Mouse (Mus musculus): ENCODE measurements around the gene Hnrnpab.

The Hnrnpab gene

DNA sequence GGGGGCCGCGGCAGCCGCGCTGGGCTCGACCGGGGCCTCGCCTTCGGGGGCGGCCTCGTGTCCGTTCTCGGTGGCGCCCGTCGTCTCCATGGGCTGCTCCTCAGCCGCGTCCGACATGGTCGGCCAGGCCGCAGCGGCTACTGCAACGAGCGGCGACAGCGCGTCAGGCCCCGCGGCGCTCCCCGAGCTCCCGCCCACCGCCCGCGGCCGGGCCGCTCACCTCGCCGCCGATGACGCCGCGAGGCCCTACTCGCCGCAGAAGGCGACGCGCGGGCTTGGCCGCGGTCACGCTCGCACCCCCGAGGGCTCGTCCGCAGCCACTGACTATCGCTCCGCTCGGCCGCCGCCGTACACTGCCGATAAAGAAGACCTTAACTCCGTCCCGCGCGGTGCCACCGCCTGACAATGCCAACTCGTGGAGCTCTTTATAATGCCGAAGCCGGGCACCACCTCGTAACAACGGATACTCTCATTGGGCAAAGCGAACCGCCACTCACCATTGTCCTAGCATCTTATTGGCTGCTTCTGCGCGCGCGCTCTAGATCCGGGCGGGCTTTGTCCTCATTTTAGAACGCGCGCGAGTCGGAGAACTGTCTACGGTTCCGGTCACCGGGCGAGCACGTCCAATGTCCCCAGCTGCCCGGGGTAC, at the start of gene Hnrnpab:
Gene Hnrnpab (minus strand): TSS at position 401 of the 649 bp plus-strand sequence.
- DNase-seq, result peak; percentile 96

DNA sequence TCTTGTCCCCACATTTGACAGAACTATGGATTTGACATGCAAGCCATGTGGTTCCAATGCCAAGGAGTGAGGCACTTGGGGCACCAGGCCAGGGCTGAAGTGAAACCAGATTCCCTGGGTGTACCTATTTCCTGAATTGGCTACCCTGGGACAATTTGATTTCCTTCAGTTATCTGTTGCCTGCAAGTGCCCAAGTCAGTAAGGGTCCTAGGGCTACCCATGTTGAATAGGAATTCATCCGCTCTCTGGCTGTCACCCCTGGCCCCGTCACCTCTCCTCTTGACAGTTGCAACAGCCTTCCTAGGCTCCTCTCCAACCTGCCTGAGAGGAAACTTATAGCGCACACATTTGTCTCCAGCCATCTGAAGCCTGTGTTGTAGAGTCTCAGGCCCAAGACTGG, 48.2 kb upstream of the Hnrnpab start:
- no peak for DNase-seq

DNA sequence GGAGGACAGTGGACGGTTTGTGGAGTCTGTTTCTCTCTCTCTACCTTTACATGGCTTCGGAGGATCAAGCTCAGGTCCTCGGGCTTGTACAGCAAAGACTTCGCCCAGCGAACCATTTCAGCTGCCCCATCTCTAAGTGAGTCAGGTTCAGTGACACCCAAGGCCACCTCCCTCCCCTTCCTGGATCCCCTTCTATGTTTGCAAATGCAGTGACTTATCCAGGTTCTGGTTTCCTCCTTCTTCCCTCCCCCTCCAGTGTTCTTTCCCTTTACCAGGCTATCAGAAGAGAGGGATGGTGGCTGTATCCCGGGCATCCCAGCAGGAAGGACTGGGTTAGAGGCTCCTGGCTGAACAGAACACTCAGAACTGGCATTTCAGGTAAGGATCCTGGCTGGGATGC, 47.1 kb upstream of the Hnrnpab start:
- no peak for DNase-seq

DNA sequence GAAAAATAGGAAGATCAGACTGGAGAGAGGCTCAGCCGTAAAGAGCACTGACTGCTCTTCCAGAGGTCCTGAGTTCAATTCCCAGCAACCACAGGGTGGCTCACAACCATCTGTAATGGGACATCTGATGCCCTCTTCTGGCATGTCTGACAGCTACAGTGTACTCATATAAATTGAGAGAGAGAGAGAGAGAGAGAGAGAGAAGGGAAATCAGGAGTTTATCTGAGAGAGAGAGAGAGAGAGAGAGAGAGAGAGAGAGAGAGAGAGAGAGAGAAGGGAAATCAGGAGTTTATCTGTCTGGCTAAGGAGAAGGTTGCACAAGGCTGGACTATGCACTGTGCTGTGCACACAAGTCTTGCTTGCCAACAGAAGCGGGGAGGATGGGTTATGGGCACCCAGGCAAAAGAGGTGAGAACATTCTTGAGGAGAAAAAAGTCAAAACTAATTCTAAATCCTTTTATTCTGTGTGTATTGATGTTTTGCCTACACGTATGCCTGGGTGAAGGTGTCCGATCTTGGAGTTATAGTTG, 46.3 kb upstream of the Hnrnpab start:
- no peak for DNase-seq

DNA sequence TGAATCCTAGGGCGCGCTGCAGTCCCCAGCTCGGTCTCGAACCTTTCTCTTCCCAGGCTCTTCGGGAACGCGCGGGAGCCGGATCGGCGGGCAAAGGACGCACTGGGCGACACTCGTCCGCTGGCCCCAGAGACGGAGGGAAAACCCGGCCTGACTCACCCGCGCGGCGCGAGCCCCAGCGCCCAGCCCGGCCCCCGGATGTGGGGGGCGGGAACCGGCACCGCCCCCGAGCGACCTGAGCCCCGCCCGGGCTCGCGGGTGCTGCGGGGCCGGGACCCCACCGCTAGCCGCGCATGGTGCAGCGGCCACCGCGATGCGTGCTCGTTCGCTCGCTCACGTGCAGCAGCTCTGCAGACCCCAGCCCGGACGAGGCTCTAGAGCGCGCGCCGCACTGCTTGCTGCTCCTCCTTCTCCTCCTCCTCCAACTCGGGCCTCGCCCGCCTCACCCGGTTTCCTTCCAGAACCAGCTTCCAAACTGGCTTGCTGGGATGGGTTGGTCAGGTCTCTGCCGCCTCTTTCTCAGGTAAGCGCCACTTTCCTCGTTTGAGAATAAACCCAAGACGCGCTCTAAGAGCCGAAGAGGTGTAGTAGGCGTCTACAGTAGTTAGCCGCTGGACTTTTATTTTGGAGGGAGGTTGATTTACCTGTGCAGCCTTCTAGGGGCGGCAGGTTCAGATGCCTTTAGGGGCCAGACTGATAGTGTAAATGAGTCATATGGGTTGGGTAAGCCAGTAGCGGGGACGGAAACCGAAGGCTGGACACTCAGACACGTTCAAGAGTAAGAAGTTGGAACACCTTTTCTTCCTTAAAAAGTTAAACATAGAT, 44.3 kb upstream of the Hnrnpab start, which contains the start of the genes N4bp3 and D930048N14Rik:
Gene N4bp3 (minus strand): TSS at position 152 of the 825 bp plus-strand sequence.
Gene D930048N14Rik (plus strand): TSS at position 264 of the 825 bp plus-strand sequence.
- peak; percentile 84 to 86 for DNase-seq

DNA sequence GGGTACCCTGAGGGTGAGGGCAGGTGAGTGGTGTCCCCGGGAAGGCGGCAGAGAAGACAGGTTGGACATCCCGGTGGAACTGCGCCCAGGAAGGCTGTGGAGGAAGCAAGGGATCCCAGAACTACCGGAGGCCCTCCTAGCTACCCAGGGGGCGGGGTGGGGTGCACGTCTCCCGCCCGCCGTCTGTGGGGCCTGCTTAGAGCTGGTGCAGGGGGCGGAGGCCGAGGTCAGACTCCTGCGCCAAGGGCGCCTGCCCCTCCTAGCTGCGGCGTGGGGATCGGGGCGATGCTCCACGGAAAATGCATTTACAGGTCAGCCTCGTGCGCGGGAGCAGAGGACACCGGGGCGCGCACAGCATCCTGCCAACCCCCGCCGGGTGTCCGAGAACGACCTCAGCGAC, 43.6 kb upstream of the Hnrnpab start:
- DNase-seq, result peak in 1 of 2 experiments; percentile 50

DNA sequence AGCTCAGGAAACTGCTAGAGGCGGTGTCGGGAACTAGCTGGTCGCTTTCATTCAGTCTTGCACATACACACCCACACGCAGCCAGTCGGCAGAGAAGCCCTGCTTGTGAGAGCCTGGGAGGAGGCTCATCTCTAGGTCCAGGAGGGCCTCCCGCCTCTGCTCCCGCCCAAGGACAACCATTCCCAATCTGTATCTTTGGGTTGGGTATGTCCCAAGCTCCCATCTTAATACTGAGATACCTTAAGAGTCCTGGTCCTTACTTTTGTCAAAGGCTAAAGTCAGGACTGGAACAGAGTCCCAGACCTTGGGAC, 43.2 kb upstream of the Hnrnpab start:
- DNase-seq, result peak in 1 of 2 experiments; percentile 30

DNA sequence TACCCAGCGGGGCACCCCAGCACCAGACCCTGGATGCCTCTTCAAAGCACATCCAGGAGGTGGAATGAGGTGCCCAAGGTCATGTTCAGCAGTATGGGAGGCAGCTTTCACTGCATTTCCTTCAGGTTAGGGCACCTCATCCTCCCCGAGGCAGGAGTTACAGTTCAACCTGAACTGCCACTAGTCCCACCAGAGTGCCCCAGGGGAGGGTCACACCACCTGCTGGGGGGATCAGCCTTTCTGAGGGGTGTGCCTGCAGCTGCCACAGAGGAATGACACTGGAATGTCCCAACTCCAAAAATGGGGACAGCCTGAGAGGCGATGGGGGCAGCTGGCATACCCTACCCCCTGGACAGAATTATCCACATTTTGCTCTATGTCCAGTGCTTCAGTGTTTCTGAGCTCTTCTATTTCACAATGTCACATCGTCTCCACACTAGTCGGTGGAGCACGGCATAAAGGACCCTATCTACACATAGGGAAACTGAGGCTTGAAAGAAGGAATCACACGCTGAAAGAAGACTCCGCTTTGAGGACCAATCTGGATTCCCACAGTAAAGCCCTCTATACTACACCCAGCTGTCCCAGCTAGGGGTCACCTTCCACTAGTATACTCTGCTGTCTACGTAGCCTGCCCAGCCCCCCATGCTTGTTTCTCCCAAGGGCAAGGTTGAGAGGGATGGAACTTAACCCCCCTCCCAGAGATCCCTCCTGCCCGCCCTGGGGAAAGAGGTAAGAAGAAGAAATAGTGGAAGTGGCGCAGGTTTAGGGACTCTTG, 42.7 kb upstream of the Hnrnpab start:
- DNase-seq, result no peak

DNA sequence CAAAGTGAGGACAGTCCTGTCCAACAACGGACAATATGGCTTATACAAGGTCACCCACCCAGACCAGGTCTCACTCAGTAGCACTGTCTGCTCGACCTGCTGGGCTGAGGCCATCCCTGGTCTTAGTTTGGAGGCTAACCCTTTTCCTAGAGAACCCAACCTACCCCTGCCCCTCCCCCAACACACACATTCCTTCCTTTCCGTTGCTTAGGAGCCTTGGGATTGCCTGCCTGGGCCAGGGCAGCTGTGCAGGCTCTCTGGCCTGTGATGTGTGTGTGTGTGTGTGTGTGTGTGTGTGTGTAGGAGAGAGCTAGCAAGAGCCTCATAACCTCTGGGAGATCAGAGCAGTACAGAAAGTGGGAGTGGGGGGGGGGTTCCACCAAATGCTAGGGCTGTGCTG, 41.9 kb upstream of the Hnrnpab start:
- no peak for DNase-seq

DNA sequence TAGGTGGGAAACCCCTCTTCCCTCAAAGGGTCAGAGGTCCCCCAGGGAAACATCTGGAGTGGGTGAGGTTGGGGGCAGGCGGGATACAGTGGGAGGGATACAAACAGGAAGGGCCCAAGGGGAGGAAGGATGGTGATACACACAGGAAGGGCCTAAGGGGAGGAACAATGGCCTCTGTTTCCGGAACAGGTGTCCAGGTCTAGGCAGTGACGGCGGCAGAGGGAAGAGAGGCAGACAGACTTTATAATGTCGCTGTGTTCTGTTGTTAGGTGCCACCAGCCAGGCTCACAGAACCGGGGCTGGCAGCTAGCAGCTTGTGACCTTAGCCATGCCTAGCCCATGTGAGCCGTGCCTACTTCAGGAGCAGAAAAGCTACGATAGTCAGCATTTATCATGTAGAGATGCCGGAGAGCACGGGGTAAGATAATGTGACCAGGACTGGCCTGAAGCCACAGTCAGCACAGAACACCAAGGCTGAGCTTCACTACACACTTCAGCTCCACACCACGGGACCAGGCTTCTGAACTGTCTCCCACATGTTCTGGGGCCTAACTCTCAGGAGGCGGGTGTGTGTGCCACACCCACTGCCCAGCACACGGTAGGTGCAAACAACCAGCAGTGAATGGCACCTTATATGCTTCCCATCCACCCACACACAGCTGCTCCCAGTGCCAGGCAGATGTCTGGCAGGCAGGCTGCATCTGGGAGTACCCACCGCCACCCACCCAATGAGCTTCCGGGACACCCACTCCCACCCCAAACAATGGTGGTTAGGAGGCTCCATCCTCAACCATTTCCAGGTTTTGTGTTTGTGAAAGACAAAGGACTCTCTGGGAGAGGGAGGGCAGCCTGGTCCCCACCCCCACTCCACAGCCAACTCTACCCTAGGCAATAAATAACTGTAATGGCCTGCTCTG, 40.4 kb upstream of the Hnrnpab start:
- peak; percentile 48 to 49 for DNase-seq

DNA sequence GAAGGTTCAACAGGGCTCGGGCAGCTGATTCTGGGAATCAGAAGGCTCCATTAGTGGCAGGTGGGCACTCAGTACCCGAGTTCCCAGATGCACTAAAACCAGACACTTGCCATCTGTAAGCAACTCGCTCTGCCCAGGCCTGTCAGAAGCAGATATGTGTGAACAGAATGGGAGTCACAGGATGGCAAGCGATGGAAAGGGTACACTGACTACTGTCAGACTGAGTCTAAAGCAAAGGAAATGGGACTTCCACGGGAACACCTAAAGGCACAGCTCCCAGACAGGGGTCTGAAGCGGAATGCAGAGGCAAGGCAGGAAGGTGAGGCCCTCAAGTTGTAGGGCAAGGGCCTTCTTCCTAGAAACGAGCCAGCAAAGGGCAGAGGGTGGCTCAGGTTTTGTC, 39.6 kb upstream of the Hnrnpab start:
- no peak for DNase-seq

DNA sequence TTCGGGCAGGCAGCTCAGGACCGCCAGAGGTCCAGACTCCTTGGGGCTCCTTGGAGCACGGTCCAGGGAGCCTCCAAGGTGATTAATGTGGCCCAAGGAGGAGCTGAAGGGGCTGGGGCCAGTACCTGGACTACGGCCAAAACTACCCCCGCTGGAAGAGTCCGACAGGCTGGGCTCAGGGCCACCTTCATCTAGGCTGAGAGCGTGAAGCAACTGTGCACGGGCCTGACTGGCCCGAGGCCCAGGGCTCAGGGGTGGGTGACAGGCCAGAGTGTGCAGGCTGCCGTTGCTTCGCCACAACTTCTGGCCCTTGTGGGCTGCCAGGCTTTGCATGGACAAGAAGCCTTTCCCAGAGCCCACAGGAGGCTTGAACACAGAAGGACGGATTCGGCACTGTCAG, 38.6 kb upstream of the Hnrnpab start:
- no peak for DNase-seq

DNA sequence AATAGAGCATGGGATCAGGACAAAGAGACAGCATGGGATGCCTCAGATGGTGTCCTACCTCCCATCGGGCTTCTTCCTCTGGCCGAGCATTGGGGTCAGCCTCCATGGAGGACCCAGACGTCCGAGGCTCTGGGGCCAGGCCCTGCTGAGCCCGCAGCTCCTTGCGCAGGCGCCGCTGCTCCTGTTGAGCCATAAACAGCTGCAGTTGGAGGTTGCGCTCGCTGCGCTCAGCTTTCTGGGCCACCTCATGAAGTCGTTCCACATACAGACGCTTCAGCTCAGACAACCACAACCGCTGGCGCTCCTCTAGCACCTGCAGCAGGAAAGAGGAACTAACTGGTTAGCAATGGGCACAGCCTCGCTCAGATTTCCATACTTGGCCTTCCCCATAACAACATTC, 37.6 kb upstream of the Hnrnpab start:
- peak; percentile 79 to 81 for DNase-seq

DNA sequence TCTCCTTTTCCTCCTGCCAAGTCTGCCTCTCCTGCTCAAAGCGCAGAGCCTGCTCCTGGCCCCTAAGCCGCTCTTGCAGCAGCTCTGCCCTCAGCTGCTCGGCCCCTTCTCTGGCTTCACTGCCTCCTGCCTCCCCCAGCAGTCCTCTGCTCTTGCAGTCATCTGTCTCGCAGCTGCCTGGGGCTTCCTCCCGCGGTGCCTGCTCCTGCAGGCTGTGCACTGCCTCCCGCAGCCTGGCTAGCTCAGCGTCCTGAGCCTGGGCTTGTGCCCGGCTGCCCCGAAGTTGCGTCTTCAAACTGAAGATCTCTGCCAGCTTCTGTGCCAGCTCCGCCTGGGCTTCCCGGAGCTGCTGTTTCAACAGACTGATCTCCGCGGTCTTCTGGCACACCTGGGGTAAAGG, 37.1 kb upstream of the Hnrnpab start:
- DNase-seq, result peak; percentile 37 to 42

DNA sequence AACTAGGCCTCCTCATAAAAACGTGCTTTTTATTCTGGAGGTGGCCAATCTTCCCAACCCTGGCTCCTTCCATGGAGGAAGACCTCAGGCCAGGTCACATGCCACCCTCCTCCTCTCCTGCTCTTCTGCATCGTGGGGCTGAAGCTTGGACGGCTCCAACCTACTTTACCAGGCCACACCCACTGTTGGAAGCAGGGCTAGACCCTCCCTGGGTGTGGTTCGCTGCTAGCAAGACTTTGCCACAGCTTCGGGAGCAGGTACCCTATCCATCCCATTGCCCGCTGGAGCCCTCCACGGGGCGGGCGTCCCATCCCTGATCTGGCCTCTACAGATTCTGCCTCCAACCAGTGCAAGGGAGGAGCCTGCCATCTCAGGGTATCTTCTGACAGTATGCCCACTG, 36.6 kb upstream of the Hnrnpab start:
- no peak for DNase-seq

DNA sequence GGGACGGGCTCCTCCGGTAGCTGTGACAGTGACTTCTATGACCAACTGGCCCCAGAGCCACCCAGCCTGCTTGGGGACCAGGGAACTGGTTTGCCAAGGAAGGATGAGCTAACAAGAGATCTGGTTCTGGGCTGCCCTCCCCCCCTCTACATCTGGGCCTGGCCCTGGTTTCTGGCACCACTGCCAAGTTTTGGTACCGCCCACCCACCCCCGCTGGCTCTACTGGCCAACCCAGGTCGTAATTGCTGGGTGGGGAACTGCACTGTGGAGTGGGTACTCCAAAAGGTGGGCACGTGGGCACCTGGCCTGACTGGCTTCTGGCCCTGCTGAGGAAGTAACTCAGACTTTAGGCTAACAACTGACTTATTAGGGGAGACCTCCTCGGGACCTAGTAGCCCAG, 34.1 kb upstream of the Hnrnpab start:
- no peak for DNase-seq

DNA sequence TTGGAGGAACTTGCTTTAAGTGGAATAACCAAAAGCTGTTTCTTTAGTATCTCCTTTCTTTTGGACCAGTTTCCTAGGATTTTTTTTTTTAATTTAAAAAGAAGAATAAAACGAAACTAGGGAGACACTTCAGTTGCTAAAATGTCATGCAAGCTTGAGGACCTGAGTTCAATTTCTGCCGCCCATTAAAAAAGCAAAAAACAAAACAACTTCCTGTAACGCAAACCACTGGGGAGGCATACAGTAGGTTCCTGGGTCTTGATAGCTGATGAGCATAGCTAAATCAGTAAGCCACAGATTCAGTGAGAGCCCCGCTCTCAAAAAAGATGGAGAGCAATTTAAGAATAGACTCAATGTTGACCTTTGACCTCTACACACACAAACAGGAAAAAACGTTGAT, 31.9 kb upstream of the Hnrnpab start:
- no peak for DNase-seq

DNA sequence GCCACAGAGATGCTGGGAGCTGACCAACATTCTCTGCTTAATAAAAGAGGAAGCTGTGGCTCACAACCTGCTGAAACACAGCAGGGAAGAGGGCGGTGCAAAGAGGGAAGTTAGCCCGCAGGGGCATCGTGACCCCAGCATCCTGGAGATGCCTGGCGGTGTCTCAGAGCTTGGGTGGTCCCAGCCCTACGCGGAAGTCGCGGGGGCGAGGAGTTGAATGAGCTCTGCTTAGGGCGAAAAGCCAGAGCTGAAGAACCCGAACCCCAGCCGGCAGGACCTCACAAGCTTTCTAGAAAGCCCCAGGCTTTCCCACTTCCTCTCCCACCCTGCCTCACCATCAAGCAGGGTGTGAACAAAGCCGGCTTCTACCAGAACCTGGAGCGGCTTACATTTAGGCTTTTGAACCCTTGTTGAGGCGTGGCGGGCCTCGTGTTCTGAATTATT, 31.3 kb upstream of the Hnrnpab start:
- peak; percentile 85 to 86 for DNase-seq

DNA sequence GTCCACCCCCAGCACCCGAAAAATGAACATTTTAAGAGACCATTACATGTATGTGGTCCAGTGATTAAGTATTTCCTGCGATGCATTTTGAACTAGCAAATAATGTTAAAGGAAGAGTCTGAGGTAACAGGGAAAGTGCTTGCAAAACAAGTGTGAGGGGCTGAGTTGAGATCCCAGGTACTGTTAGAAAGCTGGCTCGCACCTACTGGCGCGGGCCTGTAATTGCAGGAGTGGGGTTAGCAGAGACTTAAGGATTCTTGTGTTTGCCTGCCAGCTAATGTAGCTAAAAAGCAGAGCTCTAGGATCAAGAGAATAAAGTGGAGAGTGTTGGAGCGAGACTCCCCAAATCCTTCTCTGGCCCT, 29.7 kb upstream of the Hnrnpab start:
- DNase-seq, result peak; percentile 81 to 84

DNA sequence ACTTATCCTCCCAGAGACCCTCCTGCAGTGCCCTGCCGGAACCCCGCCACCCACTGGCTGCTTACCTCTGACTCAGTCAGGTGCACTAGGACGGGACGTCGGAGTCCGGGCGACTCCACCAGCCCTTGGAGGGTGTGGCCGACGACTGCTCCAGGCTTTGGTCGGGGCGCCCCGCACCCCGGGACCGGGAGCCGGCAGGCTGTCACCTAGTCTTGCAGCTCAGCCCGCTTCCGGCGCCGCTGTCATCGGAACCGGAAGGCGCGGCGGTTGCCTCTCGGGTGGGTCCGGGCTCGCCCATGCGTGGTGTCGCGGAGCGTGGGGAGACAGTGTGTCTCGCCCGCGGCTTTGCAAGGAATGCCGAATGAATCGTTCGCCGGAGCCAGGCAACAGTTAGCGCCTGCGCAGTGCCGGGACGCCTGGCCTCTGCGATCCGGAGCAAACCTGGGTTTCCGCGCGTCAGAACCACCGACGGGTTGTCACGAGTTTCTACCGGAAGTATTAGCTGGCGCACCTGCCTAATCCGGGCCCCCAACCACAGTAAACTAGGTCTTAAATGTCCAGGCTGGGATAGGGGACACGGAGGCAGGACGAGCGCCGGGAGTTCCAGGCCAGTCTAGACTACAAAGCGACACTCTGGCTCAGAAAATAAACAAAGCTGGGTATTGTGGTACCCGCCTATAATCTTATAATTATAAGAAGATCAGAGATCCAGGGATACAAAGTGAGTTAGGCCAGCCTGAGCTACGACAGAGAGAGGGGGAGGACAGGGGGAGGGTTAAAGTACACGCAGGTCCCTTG, 29.1 kb upstream of the Hnrnpab start, which contains the start of gene Rmnd5b:
Gene Rmnd5b (minus strand): TSS at position 372 of the 798 bp plus-strand sequence.
- peak; percentile 91 to 92 for DNase-seq

DNA sequence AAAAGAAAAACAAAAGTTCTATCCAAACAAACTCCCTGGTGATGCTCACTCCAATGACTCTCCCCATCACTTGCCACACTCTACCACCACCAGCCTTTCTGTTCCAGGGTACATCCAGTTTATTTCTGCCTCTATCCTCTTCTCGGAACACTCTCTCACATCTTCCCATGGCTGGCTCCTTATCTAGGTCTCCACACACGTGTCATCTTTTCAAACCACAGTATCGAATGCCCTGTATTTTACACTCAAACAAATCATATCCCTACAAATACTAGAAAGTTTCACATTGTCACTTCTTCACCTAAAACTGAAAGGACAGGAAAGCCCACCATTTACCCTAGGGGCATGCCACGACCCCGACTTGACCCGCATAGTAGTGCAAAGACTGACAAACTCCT, 28.5 kb upstream of the Hnrnpab start:
- DNase-seq, result no peak

Data from B cell, adult 2 months (primary cell).